Mouse (Mus musculus) ZHBTc4 (cell line): ENCODE measurements at regions not wholly inside any gene's neighbourhood (a gene's known extent, or its start where the extent isn't known, plus 50 kb on each side); places are given as distances from the start of the nearest gene placed in this dataset.

ENCODE experiments used
- DNase-seq: peaks from one replicate; pipeline ENCODE4 v3.0.0-alpha.2; 2011; ENCODE audit warnings: low read depth, low spot score

DNA sequence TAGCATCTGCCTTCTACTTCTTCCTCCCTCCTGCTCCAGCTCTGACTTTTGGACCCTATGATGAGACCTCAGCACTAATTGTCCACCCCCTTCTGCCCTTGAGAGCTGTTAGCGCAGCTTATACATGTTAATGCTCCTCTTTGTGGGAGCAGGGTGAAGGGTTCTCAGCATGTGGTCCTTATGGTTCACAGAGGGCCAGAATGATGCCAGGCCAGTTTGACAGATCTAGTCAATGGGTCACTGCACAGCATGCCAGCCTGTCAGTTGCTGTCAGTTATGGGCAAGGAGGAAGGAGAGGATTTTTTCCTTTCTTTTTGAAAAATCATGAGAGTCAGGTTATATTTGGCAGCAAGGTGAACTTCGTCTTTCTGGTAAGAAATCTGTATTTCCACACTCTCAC lies 68.4 kb downstream of the 4931417E11Rik start:
- DNase-seq = no peak

DNA sequence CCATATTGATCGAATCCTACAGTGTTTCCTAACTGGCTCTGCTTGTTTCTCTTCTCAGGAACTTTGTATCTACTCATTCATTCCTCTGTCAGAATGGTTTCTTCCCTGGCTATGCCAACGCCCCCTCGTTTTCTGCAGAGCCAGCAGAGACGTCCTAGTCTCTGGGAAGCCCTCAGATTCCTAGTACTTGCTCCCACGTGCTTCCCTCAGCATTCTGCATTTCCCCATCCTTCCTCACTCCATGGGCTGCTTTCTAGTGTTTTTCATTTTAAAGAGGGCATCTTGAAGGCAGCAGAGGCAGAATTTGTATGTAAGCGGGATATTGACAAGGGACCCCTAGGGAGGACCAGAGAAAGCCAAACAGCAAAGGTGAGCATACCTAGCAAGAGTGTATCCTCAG lies 80.2 kb downstream of the 4931417E11Rik start:
- no peak for DNase-seq

DNA sequence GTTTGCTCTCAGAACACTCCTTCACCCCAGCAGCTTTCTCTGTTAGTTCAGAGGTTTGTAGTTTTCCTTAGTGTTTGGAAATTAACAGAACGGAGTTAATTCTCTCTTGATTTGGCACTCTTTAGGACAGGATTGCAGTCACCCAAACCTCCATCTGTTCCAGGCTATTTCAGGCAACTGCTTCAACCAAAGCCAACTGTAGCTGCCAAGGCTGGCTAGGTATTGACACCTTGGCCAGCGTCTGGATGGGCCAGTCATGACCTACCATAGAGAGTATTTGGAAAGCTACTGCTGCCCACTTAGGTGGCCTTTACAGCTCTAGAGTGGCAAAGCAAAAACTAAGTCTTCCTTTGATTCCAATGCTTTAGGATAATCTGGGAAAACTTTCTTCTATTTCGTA lies 83.2 kb downstream of the 4931417E11Rik start:
- no peak for DNase-seq

- no peak for DNase-seq
These were observed 89.6 kb downstream of the 4931417E11Rik start for GRCm38 (mm10) chr6:73379825-73380224.

DNA sequence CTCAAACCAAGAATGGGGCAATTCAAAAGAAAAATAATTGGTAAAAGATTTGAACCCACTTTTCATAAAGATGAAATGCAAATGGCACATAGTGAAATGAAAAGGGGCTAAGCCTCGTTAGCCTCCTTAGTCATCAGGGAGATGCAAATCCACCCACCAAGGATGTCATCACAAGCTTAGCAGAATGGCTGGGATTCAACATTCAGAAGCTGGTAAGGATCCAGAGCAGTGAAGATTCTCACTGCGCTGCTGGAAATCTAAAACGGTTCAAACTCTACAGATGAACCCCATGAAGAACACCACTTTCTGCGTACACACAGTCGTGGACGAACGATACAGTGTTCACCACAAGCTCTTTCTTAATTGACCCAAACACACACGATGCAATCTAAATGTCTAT lies 91.6 kb downstream of the 4931417E11Rik start:
- no peak for DNase-seq

DNA sequence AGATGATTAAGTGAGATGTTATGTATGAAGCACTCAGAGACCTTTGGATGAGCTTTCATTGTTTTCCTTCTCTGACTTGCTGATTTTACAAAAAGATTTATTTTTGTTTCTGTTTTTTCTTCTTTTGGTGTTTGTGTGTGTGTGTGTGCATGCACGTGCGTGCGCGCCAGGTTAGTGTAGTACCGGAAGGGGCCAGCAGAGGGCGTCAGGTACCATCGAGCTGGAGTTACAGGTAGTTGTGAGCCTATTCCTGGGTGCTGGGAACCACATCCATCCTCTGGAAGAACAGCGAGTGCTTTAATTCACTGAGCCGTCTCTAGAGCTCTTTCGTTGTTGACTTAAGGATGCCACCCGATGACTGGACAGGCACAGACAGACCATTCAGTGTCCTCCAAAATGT lies 93.2 kb downstream of the 4931417E11Rik start:
- peak; percentile 54 for DNase-seq

- DNase-seq = no peak
These were observed 96.6 kb downstream of the 4931417E11Rik start for GRCm38 (mm10) chr6:73372901-73373300.

DNA sequence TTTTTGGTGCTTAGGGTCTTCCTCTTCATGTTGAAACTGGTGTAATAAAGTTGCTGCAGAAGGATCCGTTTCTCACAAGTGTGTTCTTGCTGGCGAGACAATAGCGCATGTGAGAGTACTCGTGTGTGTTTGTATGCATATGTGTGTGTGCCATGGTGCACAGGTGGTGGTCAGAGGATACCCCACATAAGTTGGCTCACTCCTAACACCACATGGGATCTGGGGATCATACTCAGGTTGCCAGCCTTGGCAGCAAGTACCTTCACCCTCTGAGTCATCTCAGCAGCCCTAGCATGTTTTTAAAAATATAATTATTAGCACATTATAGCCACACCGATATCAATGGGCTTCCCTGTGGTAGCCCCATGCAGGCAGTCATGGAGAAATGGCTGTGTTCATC lies 97.6 kb downstream of the 4931417E11Rik start:
- DNase-seq = no peak

GRCm38 (mm10) chr6:73370901-73371300 lies 98.6 kb downstream of the 4931417E11Rik start:
- DNase-seq = no peak

- DNase-seq = no peak
These were observed 100.7 kb downstream of the 4931417E11Rik start for GRCm38 (mm10) chr6:73368836-73369141.

- peak; percentile 83 for DNase-seq
These were observed 101.2 kb downstream of the 4931417E11Rik start for GRCm38 (mm10) chr6:73368047-73368835.

- DNase-seq = peak; percentile 88
These were observed 101.9 kb downstream of the 4931417E11Rik start for GRCm38 (mm10) chr6:73367616-73368015.

- no peak for DNase-seq
These were observed 102.8 kb downstream of the 4931417E11Rik start for GRCm38 (mm10) chr6:73366626-73367025.

DNA sequence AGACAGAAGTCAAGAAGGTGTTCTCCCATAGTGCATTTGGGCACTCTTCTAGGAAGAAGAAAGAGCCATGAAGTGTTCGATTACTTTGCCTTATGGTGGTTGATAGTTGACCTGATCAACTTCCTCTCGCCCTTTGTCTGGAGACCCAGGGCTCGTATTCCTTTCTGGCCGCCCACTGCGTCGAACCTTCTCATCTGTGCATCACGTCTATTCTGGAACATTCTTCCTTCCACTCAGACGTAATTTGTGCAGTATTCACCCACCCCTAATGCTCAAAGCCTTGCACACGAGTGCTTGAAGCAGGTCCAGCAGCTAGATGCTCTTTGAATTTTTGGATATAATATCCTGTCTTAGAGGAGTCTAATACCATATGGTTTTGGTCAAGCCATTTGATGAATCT lies 104.2 kb downstream of the 4931417E11Rik start:
- no peak for DNase-seq

DNA sequence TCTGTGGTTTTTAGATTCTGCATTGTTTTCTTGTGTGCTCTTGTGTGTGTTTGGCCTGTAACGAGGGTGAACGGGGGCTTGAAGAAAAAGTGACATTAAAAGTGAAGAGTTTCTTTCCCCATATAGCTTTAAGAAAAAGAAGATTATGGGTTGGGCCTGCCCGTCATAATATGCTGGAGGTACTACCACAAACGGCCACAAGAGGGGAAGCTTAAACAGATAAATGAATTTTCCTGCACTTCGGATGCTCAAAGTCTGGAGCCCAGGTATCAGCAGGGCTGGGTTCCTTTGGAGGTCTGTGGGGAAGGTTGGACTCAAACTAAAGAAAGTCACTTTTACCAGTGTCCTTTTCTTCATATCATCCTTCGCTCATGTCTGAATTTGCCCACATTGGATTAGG lies 86.8 kb downstream of the Suclg1 start:
- peak; percentile 25 for DNase-seq

- no peak for DNase-seq
These were observed 81.5 kb downstream of the Suclg1 start for GRCm38 (mm10) chr6:73329666-73330065.
